Mouse (Mus musculus): ENCODE measurements around the gene Stk38l.

Stk38l gene

DNA sequence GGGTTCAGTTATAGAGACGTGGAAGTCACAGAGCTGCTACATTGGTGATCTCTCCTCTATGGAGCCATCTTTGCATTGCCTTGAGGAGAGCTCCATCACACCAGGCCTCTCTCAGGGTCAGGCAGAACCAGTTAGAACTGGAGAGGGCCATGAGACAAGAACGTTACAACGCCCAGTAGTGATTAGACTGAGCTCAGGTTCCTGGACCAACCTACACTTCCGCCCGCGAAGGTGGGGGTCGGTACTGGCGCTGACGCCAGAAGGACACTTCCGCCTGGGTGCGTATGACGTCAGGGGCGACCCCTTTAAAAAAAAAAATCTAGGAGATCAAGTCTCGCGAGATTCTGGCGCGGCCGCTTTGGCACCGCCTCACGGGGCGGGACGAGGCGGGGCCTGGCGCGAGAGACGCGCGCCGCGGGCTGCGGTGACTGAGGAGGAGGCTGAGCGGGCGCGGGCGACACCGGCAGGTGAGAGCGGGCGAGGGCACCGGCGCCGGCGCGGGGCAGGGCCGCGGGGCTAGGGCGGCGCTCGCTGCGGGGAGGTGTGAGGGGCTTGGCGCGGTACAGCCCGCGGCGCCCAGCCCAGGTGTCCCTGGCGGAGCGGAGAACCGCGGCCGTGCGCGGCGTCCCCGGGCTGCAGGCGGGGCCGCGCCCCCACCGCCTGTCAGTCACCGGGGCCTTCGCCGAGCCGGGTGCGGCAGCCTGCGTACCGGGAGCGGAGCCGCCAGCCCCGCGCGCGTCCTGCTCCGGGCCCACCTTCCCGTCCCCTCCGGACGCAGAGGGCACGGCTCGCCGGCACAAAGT is at the start of gene Stk38l:
TSS of gene Stk38l (plus strand) at position 415 of the 803 bp plus-strand sequence.
- DNase-seq = peak; percentile 97

DNA sequence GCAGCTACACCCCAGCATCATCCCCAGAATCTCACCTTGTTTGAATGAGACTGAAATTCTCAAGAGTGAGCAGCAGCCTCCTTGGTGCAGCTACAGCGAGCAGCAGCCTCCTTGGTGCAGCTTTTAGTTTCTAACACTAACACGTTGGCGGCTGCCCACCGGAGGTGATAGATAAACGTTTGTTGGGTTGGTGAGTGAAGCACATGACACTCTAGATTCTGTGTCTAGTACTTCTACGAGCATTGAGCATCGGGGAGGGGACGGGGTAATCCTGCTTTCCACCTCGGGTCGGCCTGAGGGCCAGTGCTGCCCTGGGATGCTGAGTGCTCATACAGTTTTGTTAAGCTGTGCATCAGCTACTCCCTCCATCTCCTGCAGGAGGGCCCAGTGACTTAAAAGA is 47.9 kb upstream of the Stk38l start:
- DNase-seq = no peak

DNA sequence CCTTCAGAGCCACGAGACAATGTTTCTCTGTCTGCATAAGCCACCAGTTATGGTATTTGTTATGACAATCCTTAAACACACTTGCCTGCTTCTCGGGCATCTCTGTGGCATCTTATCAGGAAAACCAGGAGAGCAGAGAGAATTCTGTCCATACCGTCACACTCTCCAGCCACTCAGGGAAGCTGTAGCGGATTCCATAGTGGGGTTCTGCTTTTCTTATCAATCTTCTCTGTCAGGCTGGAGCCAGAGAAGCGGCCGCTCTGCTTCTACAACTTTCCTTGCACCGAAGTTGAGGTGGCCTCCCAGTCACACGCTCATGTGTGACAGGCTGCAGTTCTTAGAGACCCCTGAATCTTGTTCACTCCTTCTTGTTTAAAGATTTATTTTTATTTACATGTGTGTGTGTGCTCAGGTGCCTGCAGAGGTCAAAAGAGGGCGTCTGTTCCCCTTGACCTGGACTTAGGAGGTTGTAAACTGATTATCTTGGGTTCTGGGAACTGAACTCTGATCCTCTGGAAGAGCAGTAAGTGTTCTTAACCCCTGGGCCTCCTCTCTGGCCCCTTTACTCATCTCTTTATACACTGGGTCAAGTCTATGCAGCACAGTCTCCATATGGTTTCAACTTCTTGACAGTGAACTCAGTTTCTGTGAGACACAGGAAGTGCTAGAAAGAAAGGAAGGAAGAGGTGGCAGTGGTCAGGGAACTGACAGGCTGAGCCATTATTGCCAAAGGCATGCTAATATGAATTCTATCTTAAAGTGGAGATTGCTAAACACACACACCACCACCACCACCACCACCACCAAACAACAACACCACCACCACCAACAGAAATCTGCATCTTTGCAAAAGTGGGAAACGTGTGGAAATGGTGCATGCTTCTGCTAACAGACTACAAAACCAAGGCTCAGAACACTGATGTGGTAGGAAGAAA is 46.4 kb upstream of the Stk38l start:
- DNase-seq = no peak

DNA sequence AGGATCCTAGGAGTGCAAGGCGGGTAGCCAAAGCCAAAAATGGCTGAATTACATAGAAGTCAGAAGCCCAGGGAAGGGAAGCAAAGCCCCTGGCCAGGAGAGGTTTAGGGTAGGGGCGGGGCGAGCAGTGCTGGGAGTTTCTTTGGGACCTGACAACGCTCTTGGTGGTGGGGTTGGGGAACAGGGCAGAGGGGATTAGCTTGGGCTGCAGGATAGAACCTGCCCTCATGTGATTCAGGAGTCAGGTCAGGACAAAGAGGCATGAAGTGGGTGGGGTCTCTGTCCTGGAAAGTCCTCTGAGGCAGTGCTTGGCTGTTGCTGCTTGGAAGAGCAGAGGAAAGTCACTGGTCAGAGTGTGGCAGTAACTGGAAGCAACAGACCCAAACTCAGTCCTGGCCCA is 40.9 kb upstream of the Stk38l start:
- no peak for DNase-seq

DNA sequence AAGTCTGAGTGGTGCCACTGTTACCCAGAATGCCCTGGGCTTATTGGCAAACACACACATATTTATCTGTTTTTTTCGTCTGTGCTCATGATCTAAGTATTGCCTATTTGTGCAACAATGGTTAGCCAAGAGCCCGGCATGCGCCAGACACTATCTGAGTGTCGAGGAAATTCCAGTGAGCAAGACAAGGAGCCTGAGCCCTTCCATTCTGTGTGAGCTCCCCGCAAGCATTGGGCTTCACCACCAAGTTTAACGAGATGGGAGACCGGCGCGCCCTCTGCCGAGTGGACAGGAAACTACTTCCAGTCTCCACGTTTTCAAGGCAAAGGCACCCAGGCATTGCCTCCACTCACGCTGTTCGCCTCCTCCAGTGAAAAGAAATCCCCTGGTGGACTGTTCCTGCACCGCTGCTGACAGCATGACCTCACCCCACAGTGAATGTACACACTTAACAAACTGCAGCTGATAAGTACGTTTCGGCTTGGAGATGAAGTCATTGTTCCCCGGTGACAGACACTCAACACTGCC is 39.0 kb upstream of the Stk38l start:
- peak; percentile 48 for DNase-seq

DNA sequence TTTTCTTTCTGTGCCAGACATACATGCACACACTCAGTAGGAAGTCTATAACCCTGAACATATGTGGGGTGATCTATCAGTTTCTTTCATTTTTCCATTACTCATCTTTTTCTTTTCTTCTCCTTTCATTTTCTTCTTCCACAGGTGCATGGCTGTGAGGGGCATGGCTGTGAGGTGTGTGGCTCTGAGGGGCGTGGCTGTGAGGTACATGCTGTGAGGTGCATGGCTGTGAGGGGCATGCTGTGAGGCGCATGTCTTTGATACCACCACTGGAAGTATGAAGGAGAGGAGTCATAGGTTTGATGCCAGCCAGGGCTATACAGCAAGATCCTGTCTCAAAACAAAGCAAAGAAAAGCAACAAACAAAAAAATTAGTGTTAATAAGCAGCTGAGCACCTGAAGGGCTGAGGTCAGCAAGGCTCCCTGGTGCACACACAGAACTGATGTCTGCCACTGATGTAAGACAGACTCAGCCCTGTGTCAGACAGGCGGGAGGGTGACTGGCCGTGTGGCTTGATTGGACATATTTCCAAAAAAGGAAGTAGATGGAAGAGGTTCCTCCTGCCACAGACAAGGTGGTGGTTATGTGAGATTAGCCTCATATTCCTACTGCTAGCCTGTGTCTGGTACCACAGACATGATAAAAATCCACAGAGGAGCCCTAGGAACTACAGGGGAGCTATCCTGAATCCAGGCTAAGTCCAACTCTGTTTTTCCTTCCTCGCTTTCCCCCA is 38.2 kb upstream of the Stk38l start:
- no peak for DNase-seq

DNA sequence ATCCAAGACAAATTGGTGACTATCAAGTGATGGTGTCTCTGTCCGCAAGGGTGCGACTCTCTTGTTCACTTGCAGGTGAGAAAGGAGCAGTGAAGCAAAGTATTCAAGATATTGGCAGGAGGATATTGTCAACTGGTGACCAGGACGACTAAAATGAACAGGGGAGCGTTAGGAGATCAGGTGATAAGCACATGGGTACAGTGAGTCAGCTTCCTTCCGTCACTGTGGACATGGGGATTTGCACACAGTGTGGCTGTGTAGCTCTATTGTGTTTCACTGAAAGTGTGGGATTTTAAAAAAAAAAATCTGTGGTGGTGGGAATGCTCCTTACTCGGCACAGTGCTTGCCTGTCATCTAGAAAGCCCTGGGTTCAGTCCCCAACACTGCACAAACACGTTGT is 36.8 kb upstream of the Stk38l start:
- no peak for DNase-seq

DNA sequence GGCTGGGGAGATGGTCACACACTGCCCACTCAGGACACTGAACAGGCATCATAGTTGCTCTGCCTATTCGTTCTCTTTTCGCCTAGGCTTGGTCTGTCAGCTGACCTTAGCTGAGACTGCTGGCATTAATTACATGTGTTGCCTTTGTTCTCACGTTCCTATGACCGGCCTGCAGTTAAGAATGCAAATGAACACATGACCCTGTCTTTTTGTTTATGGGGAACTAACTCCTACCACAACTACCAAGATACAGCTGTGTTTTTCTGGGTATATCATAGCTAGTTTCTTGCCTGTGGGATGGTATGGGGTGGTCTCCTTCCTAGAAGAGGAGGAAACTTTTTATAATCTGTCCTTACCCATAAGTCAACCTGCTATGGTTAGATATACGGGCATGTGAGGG is 35.9 kb upstream of the Stk38l start:
- no peak for DNase-seq

DNA sequence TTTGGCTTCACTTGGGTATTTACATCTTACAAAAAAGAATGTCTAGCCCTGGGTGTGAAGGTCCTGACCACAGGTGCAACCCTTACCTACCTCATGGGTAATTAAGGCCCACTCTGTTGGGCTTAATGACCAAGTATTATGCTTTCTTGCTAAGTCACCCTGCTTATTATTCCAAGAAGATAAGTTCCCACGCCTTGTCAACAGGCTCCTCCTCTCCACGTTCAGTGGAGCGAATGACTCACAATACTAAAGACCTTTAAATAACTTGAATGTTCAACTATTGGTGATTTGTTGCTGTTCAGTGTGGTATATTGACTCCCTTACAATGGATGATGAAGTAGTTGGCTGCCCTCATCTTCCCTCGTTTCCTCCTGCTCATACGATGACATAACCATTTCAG is 27.0 kb upstream of the Stk38l start:
- no peak for DNase-seq

DNA sequence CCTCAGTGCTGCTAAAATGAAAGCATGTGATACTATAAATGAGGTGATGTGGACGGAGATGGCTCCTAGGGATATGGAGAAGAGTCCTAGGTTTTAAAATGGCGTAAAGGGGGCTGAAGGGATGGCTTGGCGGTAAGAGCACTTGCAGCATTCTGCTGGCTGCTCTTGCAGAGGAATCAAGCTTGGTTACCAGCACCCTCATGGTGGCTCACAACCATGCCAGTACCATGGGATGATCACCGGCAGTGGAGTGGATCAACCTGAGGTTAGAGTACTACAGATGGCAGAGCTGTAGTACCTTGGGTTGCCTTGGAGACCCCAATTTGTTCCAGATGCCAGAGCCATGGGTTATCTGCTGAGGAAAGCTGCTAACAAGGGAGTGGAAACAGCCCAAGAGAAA is 26.4 kb upstream of the Stk38l start:
- DNase-seq = no peak

DNA sequence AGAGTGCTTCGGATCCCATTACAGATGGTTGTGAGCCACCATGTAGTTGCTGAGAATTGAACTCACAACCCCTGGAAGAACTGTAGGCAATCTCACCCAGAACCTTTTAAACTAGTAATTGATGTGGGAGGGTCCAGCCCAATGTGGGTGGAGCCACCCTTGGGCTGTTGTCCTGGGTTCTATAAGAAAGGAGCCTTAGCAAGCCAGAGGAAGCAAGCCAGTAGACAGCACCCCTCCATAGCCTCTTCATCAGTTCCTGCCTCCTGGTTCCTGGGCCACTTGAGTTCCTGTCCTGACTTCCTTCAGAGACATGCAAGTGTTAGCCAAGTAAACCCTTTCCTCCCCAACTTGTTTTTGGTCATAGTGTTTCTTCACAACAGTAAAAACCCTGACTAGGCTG is 24.3 kb upstream of the Stk38l start:
- no peak for DNase-seq

DNA sequence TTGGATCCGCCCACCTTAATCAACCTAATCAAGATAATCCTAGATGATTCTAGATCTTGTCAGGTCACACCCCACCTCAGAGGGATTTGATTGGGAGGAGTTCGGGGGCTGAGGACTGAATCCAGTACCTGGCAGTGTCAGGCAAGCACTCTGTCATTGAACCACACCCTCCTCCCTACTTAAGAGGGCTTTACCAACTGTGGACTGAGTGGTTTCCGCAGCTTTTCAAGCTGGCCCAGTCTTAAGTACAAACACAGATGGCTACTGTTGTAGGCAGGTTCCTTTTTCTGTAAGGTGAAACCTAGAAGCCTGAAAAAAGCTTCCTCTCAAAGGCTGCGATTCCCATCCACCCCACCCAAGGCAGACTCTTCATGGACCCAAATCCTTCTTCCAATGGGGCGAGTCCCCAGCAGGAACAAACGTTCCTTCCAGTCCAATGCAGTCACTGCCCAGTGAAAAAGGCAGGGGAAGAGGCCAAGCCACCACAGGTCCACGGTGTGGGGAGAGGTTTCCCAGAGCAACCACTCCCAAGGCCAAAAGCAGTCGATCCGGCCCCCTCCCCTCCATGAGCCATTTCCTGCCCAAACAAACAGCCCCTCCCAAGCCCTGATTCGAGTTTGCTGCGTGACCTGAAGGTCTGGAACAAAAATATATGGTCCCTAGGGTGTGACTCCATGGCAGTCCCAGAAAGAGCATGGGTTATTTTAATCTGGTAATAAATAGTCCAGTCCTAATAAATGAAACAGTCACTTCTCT is 22.5 kb upstream of the Stk38l start:
- peak; percentile 32 for DNase-seq

DNA sequence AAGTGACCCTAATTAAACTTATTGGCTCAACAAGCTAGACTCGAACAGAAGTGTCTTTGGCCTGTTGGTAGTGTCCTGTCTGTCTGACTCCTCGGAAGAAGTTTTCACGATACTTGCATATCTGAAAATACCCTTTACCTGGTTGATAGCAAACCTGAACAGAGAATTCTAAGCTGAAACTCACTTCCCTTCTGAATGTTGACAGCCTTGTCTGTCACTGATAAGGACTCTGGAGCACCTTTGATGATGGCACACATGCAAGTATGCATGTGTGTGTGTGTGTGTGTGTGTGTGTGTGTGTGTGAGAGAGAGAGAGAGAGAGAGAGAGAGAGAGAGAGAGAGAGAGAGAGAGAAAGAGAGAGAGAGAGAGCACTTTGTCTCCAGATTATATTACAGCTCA is 21.4 kb upstream of the Stk38l start:
- no peak for DNase-seq

DNA sequence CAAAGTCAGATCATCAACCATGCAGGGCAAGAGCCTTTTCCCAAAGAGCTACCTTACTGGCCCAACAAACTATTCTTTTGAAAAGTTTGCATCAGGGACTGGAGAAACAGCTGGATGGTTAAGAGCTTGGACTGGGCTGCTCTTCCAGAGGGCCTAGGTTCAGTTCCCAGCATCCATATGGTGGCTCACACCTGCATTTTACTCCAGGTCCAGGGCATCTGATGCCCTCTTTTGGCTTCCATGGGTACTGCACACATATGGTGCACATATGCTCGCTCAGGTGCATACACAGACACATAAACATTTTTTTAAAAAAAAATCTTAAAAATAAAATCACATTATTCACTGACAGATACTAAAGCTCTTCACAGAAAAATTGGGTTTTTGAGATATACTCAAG is 19.2 kb upstream of the Stk38l start:
- no peak for DNase-seq

DNA sequence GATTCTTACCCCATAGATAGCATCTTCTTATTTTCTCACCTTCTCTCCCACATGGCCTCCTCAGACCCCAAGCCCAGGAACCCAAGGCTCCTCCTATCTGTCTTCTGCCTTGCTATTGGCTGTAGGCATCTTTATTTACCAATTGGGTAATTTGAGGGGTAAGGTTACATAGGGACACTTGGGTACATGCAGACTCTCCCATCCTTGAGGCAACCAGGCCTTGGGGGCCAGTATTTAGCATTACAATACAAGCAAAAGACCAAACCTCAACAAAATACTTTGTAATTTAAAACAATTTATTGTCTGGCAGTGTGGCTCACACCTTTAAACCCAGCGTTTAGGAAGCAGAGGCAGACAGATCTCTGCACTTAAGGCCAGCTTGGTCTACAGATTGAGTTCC is 5.2 kb upstream of the Stk38l start:
- DNase-seq = no peak

DNA sequence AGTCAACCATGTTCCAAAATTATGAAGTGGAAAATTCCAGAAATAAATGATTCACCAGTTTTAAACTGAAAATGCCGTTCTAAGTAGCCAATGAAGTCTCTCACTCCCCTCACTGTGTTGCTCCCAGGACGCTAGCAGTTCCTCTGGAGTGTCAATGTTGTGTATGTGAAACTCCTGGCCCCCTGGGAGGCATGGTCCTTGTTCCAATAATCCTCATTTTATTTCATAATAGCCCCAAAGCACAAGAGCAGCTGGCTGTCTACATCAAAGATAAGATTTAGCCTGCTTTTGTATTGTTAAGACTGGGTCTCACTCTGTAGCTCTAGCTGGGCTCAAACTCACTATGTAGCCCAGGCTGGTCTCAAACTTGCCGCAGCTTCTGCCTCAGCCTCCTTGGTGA is 990 bp upstream of the Stk38l start:
- no peak for DNase-seq

DNA sequence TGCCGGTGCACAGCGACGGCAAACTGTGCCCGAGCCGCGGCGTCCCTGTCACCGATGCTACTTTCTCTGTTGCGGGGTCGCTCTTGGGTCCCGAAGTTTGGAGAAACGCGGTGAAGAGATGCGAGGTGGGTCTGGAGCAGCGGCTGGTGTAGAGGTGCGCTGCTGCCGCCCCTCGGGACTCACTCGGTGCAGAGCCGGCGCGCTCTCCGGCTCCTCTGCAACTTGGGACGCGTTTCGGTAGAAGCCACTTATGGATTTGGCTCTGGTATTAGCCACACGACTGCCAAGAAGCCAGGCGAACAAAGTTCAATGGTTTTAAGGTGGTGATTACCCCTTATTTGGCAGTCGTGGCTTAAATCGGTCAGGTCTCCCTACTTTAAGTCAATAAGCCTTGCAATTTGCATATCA is 593 bp downstream of the Stk38l start:
- DNase-seq = no peak

DNA sequence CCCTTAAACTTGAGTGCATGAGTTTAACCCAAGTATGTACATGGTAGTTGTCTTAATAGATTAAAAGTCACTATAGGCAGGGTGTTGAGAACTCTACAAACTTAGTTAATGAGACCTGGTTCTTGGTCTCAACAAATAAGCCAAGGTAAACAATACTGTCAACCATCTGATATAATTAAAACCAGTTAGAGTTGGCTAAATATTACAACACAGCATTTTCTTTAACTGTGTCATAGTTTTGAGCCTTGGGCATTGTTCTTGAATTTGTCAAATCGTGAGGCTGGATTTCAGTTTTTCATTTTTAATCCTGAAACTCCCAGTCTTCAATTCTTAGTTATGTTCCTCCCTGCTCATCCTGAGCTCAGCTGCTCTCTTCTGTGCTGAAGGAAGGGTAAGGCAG is 6.2 kb downstream of the Stk38l start:
- DNase-seq = no peak

DNA sequence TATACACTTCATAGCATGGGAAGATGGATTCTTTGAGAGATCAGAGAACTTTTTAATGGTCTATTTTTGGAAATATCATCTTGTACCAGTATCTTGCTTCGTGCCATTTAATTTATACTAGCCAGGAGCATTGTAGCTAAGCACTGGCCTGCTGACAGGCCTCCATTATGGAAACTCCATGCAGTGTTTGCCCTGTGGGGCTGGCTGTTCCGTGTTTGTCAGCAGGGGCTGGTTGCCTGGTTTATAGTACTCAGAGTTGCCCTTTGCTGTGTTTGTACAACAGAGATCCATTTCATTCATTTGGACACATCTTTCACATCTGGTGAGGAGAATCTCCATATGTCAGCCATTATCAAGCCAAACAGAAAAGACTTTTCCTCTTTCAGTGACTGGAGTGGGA is 6.9 kb downstream of the Stk38l start:
- no peak for DNase-seq

DNA sequence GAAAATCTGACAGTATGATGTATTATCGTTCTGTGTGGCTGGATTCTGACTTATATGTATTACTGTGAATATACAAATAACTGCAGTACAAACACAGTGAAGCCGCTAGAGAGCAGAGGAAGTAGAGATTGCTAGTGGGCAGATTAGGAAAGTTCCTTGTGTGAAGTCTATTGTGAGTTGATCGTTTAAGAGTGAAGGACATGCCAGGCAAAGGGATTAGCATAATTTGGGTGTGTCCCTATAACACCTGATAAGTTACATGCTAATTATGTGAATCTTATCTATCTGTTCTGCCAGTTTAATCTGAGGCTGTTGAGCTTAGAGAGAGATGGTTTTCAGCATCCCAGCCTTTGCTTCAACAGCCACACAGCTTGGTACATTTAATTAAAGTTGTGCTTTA is 7.4 kb downstream of the Stk38l start:
- DNase-seq = no peak

DNA sequence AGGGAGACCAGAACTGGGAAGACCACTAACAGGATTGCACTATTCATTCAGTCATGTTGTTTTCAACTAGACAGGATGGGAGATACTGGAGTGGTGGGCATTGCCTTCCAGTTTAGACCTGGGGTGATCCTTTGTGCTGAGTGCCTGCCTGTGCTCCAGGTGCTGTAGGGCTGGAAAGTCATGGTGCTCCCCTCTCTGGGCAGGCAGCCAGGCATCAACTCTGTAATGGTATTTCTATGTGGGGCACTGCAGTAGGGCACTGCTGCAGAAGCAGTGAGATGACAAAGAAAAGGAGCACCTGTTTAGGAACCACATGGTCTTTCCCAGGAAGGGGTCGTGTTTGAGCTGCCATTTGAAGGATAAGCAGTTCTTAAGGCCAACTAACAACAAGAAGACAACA is 7.9 kb downstream of the Stk38l start:
- peak; percentile 27 for DNase-seq

DNA sequence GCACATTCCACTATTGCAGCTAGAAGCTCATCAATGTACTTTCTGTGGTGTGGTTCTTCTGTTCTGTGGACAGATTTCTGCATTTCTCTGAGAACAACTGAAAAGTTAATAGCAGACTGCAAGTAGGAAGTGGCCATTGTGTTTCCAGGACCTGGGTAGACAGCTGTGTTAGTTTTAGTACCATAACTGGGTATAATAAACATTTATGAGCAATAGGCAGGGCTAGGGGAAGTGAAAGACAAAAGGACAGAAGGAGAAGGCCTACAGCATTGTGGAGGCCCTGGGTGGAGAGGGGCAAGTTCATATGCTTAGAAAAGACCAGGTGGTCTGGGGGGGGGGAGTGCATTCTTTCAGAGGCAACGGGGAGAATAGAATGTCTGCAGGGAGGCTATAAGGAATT is 8.8 kb downstream of the Stk38l start:
- DNase-seq = no peak
